Mouse (Mus musculus) right cerebral cortex, postnatal 4 days (tissue): ENCODE results near the gene Amd1.

Source experiments
- DNase-seq: peaks from one replicate; pipeline ENCODE4 v3.0.0-alpha.2; 2022

Amd1 gene

DNA sequence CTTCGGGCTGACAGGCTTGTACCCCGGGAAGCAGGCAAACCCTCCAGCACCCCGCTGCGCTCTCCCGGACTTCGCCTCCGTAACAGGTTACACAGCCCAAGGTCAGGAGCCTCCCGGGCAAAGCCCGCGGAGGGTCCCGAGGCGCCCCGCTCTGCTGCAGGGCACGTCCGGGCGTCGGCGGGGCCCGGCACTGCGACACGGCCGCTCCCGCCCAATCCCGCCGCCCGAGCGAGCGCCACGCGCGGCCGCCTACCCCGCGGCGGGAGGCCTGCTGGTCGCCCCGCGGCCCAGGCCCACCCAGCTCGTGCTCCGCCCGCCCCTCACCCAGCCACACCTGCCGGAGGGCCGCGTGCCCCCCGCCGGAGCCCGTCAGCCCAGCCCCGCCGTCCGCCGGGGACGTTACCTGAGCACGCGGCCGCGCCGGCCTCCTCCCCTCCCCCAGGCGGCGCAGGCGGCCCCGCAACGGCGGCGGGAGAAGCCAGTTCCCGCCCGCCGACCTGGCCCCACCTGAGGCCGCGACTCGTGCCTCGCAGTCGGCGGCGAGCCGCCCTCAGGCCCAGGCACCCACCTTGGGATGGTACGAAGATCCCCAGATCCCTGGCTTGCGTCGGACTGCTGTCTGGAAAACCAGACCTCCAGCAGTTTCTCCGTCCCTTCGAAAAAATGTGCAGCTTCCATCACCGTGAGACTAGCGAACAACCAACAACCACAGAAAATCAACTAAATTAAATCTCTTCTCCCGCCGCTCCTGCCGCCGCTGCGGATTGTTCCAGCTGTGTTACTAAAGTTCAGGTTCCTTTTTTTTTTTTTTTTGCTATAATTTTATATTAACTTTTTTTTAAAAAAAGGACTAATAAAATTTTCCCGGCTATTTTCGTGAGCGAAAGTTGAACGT is 558 bp downstream of the Amd1 start:
- DNase-seq = peak; percentile 37

GRCm38 (mm10) chr10:40300648-40301171 is 1.3 kb downstream of the Amd1 start:
- peak; percentile 78 for DNase-seq

DNA sequence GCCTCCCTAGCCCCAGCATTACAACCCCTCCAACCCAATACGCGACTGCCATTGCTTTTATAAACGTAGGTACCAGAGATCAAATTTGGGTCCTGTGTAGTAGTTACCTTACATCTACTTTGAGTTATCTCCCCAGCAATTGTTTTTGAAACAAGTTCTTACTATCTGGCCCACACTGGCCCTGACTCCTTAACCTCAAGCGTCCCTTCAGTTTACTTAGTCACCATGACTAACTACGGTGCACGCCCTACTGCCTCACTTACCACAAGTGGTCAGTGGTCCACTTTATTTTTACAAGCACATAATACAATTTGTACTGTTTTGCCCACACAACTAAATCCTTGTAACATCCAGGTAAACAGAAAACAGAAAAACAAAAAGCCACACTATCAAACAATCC is 9.3 kb downstream of the Amd1 start:
- DNase-seq = no peak

- DNase-seq = no peak
Measured at GRCm38 (mm10) chr10:40286767-40287166, 15.2 kb downstream of the Amd1 start.

- no peak for DNase-seq
Measured at GRCm38 (mm10) chr10:40285571-40285970, 16.4 kb downstream of the Amd1 start.

DNA sequence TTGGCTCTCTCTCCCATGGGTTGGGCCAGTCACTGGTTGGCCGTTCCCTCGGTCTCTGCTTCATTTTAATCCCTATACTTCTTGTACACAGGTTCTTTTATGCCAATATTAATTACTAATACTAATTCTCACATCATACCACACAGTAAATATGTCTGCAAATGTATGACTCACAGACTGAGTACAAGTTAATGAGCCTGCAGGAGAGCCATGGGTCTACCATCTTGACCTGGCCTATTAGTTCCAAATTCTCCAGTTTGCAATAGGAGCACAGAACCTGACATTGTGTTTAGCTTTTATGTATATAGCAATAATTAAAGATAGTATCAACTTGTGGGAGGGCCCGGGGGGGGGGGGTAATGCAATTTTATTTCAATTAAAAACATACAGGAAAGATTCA is 17.0 kb downstream of the Amd1 start:
- DNase-seq = no peak

DNA sequence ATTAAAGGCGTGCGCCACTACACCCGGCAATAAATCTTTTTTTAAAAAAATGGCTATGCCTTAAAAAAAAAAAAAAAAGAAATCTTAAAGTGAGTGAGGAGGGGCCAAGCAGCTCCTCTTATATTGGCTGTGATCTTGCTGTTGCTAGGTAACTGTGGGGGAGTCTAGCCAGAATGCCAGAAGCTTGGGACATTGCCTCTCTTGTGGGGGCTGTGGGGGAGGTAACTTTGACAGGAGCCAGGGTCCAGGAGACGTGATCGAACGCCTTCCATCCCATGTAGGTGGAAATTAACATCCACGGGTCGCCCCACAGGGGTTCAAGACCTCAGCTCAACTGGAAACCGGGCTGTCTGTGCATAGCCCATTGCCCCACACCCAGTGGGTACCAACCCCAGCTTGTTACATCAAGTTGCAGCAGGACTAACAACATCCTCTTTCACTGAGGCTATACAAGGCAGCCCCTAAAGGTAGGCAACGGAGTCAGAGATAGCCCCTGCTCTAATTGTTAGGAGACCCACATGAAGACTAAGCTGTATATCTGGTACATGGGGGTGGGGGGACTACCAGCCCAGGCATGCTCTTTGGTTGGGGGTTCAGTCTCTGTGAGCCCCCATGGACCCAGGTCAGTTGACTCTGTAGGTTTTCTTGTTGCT is 17.7 kb downstream of the Amd1 start:
- peak; percentile 9 for DNase-seq

DNA sequence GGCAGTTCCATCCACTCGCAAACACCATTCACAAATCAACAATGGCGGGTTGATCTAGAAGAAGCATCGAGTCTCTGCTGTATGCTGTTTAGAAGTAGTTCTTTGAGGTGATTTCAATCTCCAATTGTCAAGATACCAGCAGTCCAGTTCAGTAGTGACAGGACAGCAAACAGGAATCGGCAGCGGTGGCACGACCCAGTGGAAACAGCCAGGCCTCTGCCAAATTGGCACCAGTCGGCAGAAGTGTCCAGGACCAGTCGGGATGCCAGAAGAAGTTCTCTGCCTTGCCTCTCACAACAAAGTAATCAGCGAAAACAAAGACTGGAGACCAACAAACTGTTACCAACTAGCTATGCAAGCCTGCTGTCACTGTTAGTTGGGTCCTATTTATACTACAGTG is 18.4 kb downstream of the Amd1 start:
- DNase-seq = no peak

- DNase-seq = no peak
Measured at GRCm38 (mm10) chr10:40281565-40281964, 20.4 kb downstream of the Amd1 start.

GRCm38 (mm10) chr10:40278317-40278716 is 23.7 kb downstream of the Amd1 start:
- DNase-seq = no peak

- DNase-seq = no peak
Measured at GRCm38 (mm10) chr10:40275991-40276390, 26.0 kb downstream of the Amd1 start.

DNA sequence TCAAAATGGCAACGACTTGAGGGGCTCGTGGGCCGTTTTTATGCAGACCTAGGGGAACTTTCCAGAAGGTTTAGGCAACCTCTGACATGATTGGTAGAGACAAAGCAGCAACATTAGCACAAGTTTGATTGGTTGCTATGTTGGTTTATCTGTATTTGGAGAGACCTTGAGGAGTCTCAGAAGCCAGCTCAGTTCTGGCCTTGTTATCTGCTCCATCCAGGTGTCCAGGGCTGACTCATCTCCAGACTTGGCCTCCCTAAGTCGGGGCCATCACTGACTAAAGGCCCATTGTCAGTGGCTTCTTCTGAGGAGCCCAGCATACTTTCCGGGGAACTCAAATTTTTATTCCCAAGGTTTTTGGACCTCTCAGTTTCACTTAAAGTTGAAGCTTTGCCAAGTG is 28.0 kb downstream of the Amd1 start:
- no peak for DNase-seq

GRCm38 (mm10) chr10:40271216-40271615 is 30.8 kb downstream of the Amd1 start:
- DNase-seq = no peak

- no peak for DNase-seq
Measured at GRCm38 (mm10) chr10:40264920-40265319, 37.1 kb downstream of the Amd1 start.

GRCm38 (mm10) chr10:40263691-40264090 is 38.3 kb downstream of the Amd1 start:
- no peak for DNase-seq

- no peak for DNase-seq
Measured at GRCm38 (mm10) chr10:40262200-40262599, 39.8 kb downstream of the Amd1 start.

DNA sequence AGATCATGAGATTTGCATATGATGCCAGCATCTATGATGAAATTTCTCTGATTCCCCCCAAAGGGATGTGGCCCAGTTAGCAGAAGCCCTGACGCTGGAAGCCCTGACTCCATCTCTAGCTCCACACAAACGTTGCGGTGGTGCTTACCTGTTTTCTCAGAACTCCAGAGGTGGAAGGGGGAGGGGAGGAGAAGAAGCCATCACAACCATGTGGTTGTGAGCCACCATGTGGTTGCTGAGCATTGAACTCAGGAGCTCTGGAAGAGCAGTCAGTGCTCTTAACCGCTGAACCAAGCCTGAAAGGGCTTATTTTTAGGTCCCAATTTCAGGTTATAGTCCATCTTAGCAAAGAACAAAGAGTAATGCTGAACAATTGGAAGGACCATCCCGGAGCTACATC is 41.7 kb downstream of the Amd1 start:
- no peak for DNase-seq

DNA sequence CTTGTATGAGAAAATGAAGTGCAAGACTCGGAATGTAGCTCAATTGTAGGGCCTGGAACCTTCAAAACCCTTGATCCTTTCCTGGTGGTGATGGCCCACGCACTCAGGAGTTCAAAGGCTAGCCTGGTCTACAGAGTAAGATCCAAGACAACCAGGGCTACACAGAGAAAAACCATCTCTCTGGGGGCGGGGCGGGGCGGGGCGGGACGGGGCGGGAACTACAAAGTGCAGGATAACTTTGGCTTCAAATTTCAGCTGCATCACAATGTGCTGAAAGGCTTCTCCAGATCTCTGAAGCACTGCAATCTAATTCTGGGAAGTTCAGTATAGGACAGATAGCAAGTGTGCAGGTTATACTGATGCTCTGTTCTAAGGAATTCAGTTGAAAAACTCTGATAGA is 42.4 kb downstream of the Amd1 start:
- no peak for DNase-seq

- DNase-seq = no peak
Measured at GRCm38 (mm10) chr10:40258976-40259375, 43.0 kb downstream of the Amd1 start.

GRCm38 (mm10) chr10:40258401-40258966 is 43.5 kb downstream of the Amd1 start:
- peak; percentile 62 for DNase-seq

DNA sequence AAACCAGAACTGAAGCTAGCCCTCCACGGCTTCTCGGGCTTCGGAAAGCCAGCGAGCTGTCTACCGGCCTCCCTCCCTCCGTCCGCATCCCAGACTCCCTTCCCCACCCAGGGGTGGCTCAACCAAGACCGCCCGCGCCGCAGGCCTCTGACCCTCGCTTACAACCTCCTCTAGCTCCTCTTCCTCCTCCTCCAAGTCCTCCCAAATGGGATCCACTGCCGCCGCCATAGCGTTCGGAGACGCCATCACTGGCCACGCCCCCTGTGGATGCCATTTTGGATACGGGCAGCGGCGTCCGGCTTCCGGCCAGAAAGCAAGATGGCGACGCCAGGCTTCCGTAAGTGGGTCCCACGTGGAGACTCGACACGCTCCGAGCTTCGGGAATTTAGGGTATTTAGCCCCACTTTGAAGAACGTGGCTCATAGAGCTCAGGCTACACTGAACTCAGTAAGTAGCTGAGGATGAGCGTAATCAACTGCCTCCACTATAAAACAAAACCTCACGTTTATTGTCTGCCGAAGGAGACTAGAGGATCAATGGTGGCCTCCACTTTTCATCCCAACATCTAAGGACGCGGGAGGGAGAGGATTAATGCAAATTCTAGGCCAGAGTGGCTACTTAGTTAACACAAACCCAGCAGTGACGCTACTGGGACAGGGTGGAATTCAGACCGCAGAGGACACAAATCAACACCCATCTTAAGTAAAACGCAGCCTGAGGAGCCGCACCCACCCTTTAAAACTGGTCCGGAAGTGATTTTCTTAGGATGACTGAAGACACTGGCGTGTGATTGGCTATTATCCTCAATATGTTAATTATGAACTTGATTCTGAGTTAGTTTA is 44.4 kb downstream of the Amd1 start, which contains the start of gene Gtf3c6:
Gene Gtf3c6, minus strand, starts transcription at position 695 of the 842 bp plus-strand sequence.
- DNase-seq = peak; percentile 97

DNA sequence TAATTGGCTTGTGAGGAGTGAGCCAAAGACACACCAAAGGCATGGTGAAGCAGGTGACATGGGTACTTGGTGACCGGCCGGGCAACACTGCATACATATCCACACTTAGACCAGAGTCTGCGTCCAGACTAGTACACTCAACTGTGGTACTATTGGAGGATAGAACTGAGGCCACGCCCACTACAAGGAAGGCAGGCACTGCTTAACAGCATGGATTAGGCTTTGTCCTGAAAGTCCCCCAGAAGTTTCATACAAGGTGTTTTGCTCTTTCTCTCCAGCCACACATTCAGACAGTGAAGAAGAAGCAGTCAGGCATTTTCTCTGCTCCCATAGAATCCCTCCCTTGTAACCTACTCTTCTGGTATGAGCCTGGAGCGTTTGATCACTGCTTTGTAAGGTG is 45.3 kb downstream of the Amd1 start:
- DNase-seq = peak; percentile 32

- no peak for DNase-seq
Measured at GRCm38 (mm10) chr10:40250969-40251368, 51.0 kb downstream of the Amd1 start.
